Mouse (Mus musculus): ENCODE measurements around the gene Lipc. TPM values are rescaled to one million over a fixed set of nuclear protein-coding genes. Genes with fewer than 3 reads are reported as not detected.

Gene Lipc
- polyA plus RNA-seq, 1 experiment = 0.08 TPM

GRCm38 (mm10) chr9:70954226-70954625, 2.2 kb upstream of the Lipc start:
- no peak overlapping the region for H3K4me3 ChIP-seq
- no peaks in the 10 kb centered on the region for H3K36me3 ChIP-seq (ENCODE audit: control insufficient read depth, insufficient read depth)
- no peak for TF ChIP-seq TCF12 (IDR thresholded peaks at IDR 0.05; ENCODE audit: insufficient read depth, poor library complexity, severe bottlenecking)
- TF ChIP-seq CEBPB (IDR thresholded peaks at IDR 0.05; ENCODE audit: insufficient read depth, poor library complexity, severe bottlenecking) = no peak
- TF ChIP-seq USF1 (IDR thresholded peaks at IDR 0.05; ENCODE audit: low read depth) = no peak
- TF ChIP-seq E2F4 (IDR thresholded peaks at IDR 0.05; ENCODE audit: insufficient read depth) = no peak
- no peak for TF ChIP-seq MYOD1 (IDR thresholded peaks at IDR 0.05; ENCODE audit: control insufficient read depth in 1 of 3, insufficient read length in 2 of 3, low read depth in 2 of 3)
- no peak for TF ChIP-seq POLR2AphosphoS2 (IDR thresholded peaks at IDR 0.05; ENCODE audit: insufficient read length, low read depth)
- no peak for TF ChIP-seq MYOG (IDR thresholded peaks at IDR 0.05; ENCODE audit: control insufficient read depth in 1 of 3, insufficient read depth in 1 of 3, insufficient read length in 2 of 3, low read depth in 2 of 3)
- TF ChIP-seq POLR2A (IDR thresholded peaks at IDR 0.05; ENCODE audit: insufficient read length, low read depth) = no peak
- no peak for TF ChIP-seq MAX (IDR thresholded peaks at IDR 0.05; ENCODE audit: low read depth)
- no peak for TF ChIP-seq SRF (IDR thresholded peaks at IDR 0.05; ENCODE audit: control insufficient read depth, insufficient read length, low read depth)
- TF ChIP-seq TCF3 (IDR thresholded peaks at IDR 0.05; ENCODE audit: insufficient read length, low read depth) = no peak
- TF ChIP-seq REST (IDR thresholded peaks at IDR 0.05; ENCODE audit: insufficient read depth, insufficient read length) = no peak
- H3K27me3 ChIP-seq (ENCODE audit: control insufficient read depth, insufficient read depth, insufficient read length) = no peaks in the 10 kb centered on the region
- no peaks in the 10 kb centered on the region for H3K79me2 ChIP-seq (ENCODE audit: control insufficient read depth, insufficient read depth)
- no peak overlapping the region for H3ac ChIP-seq (ENCODE audit: control insufficient read depth, insufficient read length)
- H3K4me2 ChIP-seq (ENCODE audit: low read depth) = no peak overlapping the region

GRCm38 (mm10) chr9:70949336-70949735, 2.7 kb downstream of the Lipc start:
- Histone ChIP-seq H3K4me3 (no peak overlapping the region), H3ac (ENCODE audit: control insufficient read depth, insufficient read length) (no peak overlapping the region)

GRCm38 (mm10) chr9:70947312-70947711, 4.7 kb downstream of the Lipc start:
- Histone ChIP-seq H3K27me3 (ENCODE audit: control insufficient read depth, insufficient read depth, insufficient read length) (no peaks in the 10 kb centered on the region), H3K4me3 (no peak overlapping the region), H3K36me3 (ENCODE audit: control insufficient read depth, insufficient read depth) (no peaks in the 10 kb centered on the region), H3ac (ENCODE audit: control insufficient read depth, insufficient read length) (no peak overlapping the region), H3K79me2 (ENCODE audit: control insufficient read depth, insufficient read depth) (no peaks in the 10 kb centered on the region), H3K4me2 (ENCODE audit: low read depth) (no peak overlapping the region)
- TF ChIP-seq CEBPB (IDR thresholded peaks at IDR 0.05; ENCODE audit: insufficient read depth, poor library complexity, severe bottlenecking) (no peak), MYOD1 (IDR thresholded peaks at IDR 0.05; ENCODE audit: control insufficient read depth in 1 of 3, insufficient read length in 2 of 3, low read depth in 2 of 3) (no peak), USF1 (IDR thresholded peaks at IDR 0.05; ENCODE audit: low read depth) (no peak), REST (IDR thresholded peaks at IDR 0.05; ENCODE audit: insufficient read depth, insufficient read length) (no peak), SRF (IDR thresholded peaks at IDR 0.05; ENCODE audit: control insufficient read depth, insufficient read length, low read depth) (no peak), TCF3 (IDR thresholded peaks at IDR 0.05; ENCODE audit: insufficient read length, low read depth) (no peak)

More at GRCm38 (mm10) chr9:70949336-70949735, 2.7 kb downstream of the Lipc start:
- no peak overlapping the region for H3K4me2 ChIP-seq (ENCODE audit: low read depth)
- H3K36me3 ChIP-seq (ENCODE audit: control insufficient read depth, insufficient read depth) = no peaks in the 10 kb centered on the region
- no peaks in the 10 kb centered on the region for H3K79me2 ChIP-seq (ENCODE audit: control insufficient read depth, insufficient read depth)
- no peaks in the 10 kb centered on the region for H3K27me3 ChIP-seq (ENCODE audit: control insufficient read depth, insufficient read depth, insufficient read length)
- no peak for TF ChIP-seq E2F4 (IDR thresholded peaks at IDR 0.05; ENCODE audit: insufficient read depth)
- TF ChIP-seq SRF (IDR thresholded peaks at IDR 0.05; ENCODE audit: control insufficient read depth, insufficient read length, low read depth) = no peak
- no peak for TF ChIP-seq USF1 (IDR thresholded peaks at IDR 0.05; ENCODE audit: low read depth)
- no peak for TF ChIP-seq MYOG (IDR thresholded peaks at IDR 0.05; ENCODE audit: control insufficient read depth in 1 of 3, insufficient read depth in 1 of 3, insufficient read length in 2 of 3, low read depth in 2 of 3)
- TF ChIP-seq MAX (IDR thresholded peaks at IDR 0.05; ENCODE audit: low read depth) = no peak
- TF ChIP-seq TCF3 (IDR thresholded peaks at IDR 0.05; ENCODE audit: insufficient read length, low read depth) = no peak
- TF ChIP-seq POLR2AphosphoS2 (IDR thresholded peaks at IDR 0.05; ENCODE audit: insufficient read length, low read depth) = no peak
- TF ChIP-seq REST (IDR thresholded peaks at IDR 0.05; ENCODE audit: insufficient read depth, insufficient read length) = no peak
- TF ChIP-seq POLR2A (IDR thresholded peaks at IDR 0.05; ENCODE audit: insufficient read length, low read depth) = no peak
- no peak for TF ChIP-seq MYOD1 (IDR thresholded peaks at IDR 0.05; ENCODE audit: control insufficient read depth in 1 of 3, insufficient read length in 2 of 3, low read depth in 2 of 3)
- TF ChIP-seq TCF12 (IDR thresholded peaks at IDR 0.05; ENCODE audit: insufficient read depth, poor library complexity, severe bottlenecking) = no peak
- TF ChIP-seq CEBPB (IDR thresholded peaks at IDR 0.05; ENCODE audit: insufficient read depth, poor library complexity, severe bottlenecking) = no peak

- TF ChIP-seq TCF12 (IDR thresholded peaks at IDR 0.05; ENCODE audit: insufficient read depth, poor library complexity, severe bottlenecking) = no peak
- TF ChIP-seq POLR2AphosphoS2 (IDR thresholded peaks at IDR 0.05; ENCODE audit: insufficient read length, low read depth) = no peak
- TF ChIP-seq POLR2A (IDR thresholded peaks at IDR 0.05; ENCODE audit: insufficient read length, low read depth) = peak; percentile 53
- no peak for TF ChIP-seq TCF3 (IDR thresholded peaks at IDR 0.05; ENCODE audit: insufficient read length, low read depth)
- peak; percentile 26 for TF ChIP-seq MAX (IDR thresholded peaks at IDR 0.05; ENCODE audit: low read depth)
- TF ChIP-seq SRF (IDR thresholded peaks at IDR 0.05; ENCODE audit: control insufficient read depth, insufficient read length, low read depth) = peak; percentile 14
- TF ChIP-seq E2F4 (IDR thresholded peaks at IDR 0.05; ENCODE audit: insufficient read depth) = no peak
- TF ChIP-seq MYOD1 (IDR thresholded peaks at IDR 0.05; ENCODE audit: control insufficient read depth in 1 of 3, insufficient read length in 2 of 3, low read depth in 2 of 3) = peak in 2 of 3 experiments; percentile 8 to 64
- TF ChIP-seq CEBPB (IDR thresholded peaks at IDR 0.05; ENCODE audit: insufficient read depth, poor library complexity, severe bottlenecking) = peak; percentile 80
- Histone ChIP-seq H3K27me3 (ENCODE audit: control insufficient read depth, insufficient read depth, insufficient read length) (no peaks in the 10 kb centered on the region), H3K4me3 (no peak overlapping the region), H3ac (ENCODE audit: control insufficient read depth, insufficient read length) (no peak overlapping the region), H3K4me2 (ENCODE audit: low read depth) (peak overlapping the region; percentile 84), H3K79me2 (ENCODE audit: control insufficient read depth, insufficient read depth) (no peaks in the 10 kb centered on the region), H3K36me3 (ENCODE audit: control insufficient read depth, insufficient read depth) (no peaks in the 10 kb centered on the region)
These were observed 9.2 kb downstream of the Lipc start for GRCm38 (mm10) chr9:70942686-70943333.

Data from myocyte (in vitro differentiated cells).